Mouse (Mus musculus) frontal cortex, postnatal 25 days (tissue): ENCODE measurements around the gene Fpr-rs7.

Source experiments
- DNase-seq, 2 experiments: peaks; one replicate each; pipeline ENCODE4 v3.0.0; 2022; ENCODE audit warnings: low spot score in 2 of 2

The Fpr-rs7 gene

DNA sequence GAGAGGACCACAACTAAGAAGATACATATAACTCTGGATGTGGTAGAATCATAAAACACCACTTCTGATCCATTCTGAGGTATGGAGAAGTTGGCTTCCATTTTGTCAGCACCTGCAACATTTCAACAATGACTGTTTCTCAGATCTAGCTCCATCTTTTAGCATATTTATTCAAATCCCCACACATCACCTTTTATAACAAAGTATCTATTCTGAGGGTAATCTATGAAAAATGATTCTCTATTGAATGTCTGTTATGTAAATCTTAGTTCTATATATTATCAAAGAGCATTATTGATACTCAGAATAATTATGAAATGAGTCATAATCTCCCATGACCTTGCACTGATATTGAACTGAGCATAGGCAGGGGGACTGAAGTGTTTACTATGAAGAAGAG lies at the start of gene Fpr-rs7:
Gene Fpr-rs7, minus strand, starts transcription at position 101 of the 400 bp plus-strand sequence.
- DNase-seq, result no peak

DNA sequence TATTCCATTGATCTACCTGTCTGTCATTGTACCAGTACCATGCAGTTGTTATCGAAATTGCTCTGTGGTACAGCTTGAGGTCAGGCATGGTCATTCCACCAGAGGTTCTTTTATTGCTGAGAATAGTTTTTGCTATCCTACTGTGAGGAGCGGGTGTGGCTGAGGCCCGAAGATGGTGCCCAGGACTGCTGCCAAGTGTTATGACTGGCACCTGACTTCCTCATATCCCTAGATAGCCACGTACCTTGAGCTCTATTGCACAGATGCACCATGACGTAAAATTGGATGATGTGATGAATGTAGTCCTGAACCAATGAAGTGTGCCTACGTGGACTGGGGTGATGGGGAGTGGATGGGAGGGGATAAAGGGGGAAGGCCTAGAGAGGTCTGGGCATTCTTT lies 39.9 kb downstream of the Fpr-rs7 start:
- no peak for DNase-seq

DNA sequence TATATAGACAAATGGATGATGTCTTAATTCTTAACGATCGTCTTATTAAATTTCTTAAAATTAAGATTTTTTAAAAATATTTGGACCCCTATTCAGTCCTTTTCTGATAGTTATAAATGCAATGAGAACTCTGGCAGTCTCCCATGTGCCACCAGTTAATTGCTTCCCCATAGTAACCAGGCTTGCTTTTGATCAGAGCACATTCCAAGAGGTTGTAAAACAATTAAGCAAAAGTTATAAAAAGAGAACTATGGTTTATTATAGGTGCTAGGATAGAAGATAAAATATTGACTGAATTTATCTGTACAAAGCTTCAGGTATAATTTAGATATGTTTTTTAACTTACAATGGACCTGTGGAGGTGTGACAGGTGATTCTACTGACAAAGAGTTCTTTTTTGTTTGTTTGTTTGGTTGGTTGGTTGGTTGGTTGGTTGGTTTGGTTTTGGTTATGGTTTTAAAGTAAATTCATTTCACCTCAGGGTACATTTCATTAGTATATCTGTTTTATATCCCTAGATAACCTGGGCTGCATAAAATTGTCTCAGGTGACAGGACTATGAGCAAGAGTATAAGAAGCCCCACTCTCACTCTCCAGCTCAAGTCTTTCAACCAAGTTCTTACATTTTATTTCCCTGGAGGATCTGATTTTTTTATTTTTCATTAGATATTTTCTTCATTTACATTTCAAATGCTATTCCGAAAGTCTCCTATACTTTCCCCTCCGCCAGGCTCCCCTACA lies 42.2 kb downstream of the Fpr-rs7 start:
- no peak for DNase-seq
